28 mouse cellular contexts compared by ENCODE assay signal in the genomic region with DNA sequence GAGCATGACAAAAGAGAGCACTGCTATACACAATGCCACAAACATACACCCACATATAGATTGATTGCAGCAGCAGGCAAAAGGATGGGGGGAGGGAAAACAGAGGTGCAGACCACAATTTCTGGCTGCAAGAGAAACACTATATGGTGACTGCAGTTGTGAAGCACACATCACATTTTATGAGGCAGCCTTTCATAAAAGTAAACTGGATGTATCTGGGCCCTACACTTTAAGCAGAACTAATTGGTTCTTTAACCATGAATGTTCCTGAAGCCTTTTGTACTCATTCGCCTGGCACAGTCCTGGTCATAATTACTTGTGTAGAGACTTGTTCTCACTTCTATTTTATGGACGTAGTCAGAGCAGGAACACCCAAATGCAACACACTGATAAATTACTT. TPM values are rescaled to one million over a fixed set of nuclear protein-coding genes. Genes with fewer than 3 reads are reported as not detected.
"Had no signal": no experiment of that assay in that cellular context is flagged by ENCODE, and none has a peak within 500 bp of the region (broad histone marks: within the 10 kb centered on the region; RNA-seq: fewer than 3 reads in every experiment).

No protein-coding gene starts in this region.

- H3K4me2 ChIP-seq: forebrain, embryonic 15.5 days; heart, embryonic 11.5 days; heart, embryonic 13.5 days; heart, embryonic 15.5 days; hindbrain, embryonic 13.5 days; kidney, embryonic 15.5 days; liver, embryonic 11.5 days; liver, embryonic 13.5 days; liver, embryonic 15.5 days had no signal

- H3K36me3 ChIP-seq: forebrain, embryonic 15.5 days; heart, embryonic 13.5 days; heart, embryonic 15.5 days; hindbrain, embryonic 13.5 days; kidney, embryonic 15.5 days; liver, embryonic 13.5 days; liver, embryonic 15.5 days had no signal

- H3K9ac ChIP-seq: forebrain, embryonic 15.5 days; forebrain, postnatal 0 days; heart, embryonic 13.5 days; heart, embryonic 15.5 days; hindbrain, embryonic 13.5 days; kidney, embryonic 15.5 days; liver, embryonic 13.5 days; liver, embryonic 15.5 days had no signal

- H3K4me3 ChIP-seq: forebrain, embryonic 15.5 days; heart, embryonic 13.5 days; heart, embryonic 15.5 days; hindbrain, embryonic 13.5 days; kidney, embryonic 15.5 days; liver, embryonic 13.5 days; liver, embryonic 15.5 days had no signal

- H3K27ac ChIP-seq: forebrain, embryonic 15.5 days; heart, embryonic 13.5 days; heart, embryonic 15.5 days; hindbrain, embryonic 13.5 days; kidney, embryonic 15.5 days; kidney, postnatal 0 days; liver, embryonic 13.5 days; liver, embryonic 15.5 days had no signal

- ATAC-seq: forebrain, embryonic 15.5 days; forebrain, postnatal 0 days; hindbrain, embryonic 16.5 days; intestine, embryonic 16.5 days had no signal

- DNase-seq: forebrain, postnatal 0 days; gastrocnemius, postnatal 14 days; gastrocnemius, postnatal 36 days; heart, adult 18-20 months; heart, postnatal 14 days; heart, postnatal 36 days; kidney, adult 11 months; kidney, adult 2 months; kidney, adult 9 months; kidney, postnatal 14 days; kidney, postnatal 36 days; layer of hippocampus, adult 9-11 months; layer of hippocampus, postnatal 36 days; left cerebral cortex, postnatal 4 days; liver; liver, embryonic 13.5 days had no signal

- H3K27me3 ChIP-seq: forebrain, embryonic 15.5 days; heart, embryonic 13.5 days; heart, embryonic 15.5 days; hindbrain, embryonic 13.5 days; kidney, embryonic 15.5 days; liver, embryonic 13.5 days; liver, embryonic 15.5 days had no signal

- H3K9me3 ChIP-seq: forebrain, embryonic 15.5 days; heart, embryonic 13.5 days; heart, embryonic 15.5 days; hindbrain, embryonic 13.5 days; kidney, embryonic 15.5 days; liver, embryonic 13.5 days; liver, embryonic 15.5 days had no signal

- H3K4me1 ChIP-seq: forebrain, embryonic 15.5 days; heart, embryonic 15.5 days; hindbrain, embryonic 13.5 days; kidney, embryonic 15.5 days; liver, embryonic 13.5 days; liver, embryonic 15.5 days had no signal

RNA-seq across cellular contexts. Expression of a gene that starts 19.5 kb away (rescaled TPM):
- total RNA-seq: hematopoietic stem cell, adult 5-6 weeks had no signal
